Mouse (Mus musculus): ENCODE measurements around the gene Cntnap1. TPM values are rescaled to one million over a fixed set of nuclear protein-coding genes. Genes with fewer than 3 reads are reported as not detected.

Gene Cntnap1
- 0.22 TPM for polyA plus RNA-seq (2014; fragmentation: Illumina TruSeq; extraction: RNeasy Lipid Tissue Mini Kit (QIAGEN cat#74804); ENCODE audit: low replicate concordance)

DNA sequence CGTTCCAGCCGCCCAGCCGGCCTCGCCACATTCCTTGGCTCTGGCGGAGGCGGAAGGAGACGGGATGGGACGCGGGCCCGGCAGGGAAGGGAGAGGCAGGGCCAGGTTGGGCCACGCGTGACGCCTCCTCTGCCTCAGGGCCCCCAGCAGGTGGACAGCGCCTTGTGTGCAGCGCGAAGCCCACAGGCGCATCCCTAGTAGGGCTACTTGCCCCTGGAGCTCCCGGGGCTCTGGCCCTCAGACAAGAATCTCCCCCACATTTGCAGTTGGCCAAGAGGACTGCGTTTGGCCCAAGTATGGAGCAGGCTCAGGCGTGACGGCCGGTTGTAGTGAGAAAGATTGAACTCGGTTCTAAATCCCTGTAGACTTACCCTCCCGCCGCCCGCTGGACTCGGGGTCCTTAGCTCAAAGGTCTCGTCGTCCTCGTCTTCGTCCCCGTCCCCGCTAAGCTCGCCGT, at the start of gene Cntnap1:
Gene Cntnap1, plus strand, starts transcription at position 170 of the 457 bp plus-strand sequence.

DNA sequence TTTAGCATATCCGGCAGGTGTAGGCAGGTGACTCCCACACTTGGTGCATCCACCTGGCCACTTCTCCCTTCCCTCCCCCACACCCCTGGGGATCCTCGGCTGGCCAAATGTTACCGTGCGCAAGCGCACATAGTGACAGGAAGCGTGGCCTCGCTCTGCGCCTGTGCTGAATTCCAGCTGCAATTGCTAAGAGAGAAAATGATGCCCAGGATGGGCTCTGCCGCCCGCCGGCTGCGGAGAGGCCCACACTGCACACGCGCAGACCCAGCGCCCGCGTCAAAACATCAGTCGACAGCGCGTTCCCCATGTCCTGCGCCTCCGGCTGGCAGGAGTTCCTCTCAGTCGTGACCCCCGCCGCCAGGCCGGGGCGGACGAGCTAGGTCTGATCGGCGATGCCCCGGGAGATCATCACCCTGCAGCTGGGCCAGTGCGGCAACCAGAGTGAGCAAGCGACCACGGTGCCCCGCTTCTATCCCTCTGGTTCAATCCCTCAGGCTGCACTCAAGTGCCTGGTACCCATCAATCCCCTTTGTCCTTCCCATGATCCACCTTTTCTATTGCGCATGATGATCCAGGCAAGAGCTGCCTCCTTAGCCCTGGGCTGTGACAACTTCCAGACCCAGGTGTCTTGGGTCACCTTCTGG, 14.5 kb upstream of the Cntnap1 start, which contains the start of gene Tubg2:
Gene Tubg2, plus strand, starts transcription at position 180 of the 644 bp plus-strand sequence.

DNA sequence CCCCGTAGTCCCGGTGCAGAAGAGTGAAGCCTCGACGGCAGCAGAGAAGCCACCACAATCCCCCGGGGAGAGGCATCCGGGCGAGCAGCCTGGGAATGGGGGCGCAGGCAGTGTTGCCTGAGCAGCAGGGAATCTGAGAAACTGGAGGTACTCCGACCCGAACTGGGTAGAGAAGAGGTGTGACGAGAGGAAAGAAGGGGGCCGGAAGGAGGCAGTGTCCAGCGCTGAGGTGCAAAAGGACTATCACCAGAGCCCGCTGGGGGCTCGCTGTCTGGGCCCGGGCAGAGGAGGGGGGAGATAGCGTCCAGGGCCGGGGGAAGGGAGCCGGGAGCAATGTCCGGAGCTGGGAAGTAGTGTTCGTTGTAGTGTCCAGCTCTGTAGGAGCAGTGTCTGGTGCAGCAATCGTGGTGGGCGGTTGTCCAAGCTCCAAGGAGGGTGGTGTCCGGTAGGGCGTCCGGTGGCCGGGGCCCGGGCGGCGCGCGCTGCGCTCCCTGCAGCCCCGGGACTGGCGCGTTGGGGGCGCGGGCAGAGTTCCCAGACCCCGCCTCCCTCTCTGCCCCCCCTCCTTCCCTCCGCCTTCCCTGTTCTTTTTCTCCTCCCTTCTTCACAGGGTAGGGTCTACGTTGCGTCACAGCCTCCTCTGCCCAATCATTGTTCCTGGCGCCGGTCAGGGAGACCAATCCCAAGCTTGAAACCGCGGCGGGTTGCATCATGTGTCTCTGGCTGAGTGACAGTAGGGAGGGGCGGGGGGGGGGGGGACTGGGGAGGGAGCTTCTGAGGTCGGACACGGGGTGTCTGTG, 688 bp downstream of the Cntnap1 start, which contains the start of gene Plekhh3:
Gene Plekhh3, minus strand, starts transcription at position 541 of the 800 bp plus-strand sequence.

DNA sequence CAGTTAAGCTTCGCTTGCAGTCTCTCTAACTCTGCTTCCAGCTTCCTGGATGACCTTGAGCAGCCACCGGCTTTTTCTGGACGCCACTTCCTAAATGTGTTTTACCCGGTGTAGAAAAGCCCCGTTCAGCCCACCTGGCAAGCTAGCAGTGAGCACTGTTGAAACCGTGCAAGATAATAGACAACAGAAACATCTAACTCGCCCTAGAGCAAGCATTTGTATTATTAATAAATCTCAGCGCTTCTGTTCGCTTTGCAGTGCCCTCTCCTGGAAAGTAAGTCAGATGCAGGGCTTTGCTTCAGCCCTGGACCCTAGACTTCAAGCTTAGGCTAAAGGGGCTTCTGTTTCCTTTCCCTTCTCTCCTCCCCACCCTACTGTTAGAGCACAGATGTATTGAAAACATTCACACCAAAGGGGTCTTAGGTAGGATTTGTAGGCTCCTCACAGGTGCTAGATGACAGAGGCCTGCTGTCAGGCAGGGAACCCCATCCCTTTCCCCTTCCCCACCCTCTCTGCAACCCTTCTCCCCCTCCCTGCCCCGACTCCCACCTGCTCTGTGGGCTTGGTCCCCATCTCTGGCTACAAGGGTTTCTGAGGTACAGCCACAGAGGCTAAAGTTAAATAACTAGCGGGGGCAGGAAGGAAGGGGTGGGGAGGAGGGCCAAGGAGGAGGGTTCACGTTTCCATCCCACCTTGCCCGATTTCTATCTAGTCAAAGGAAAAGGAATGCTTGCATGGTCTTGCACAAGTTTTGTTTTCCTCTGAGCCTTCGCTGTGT, 4.7 kb downstream of the Cntnap1 start, which contains the start of gene Ccr10:
Gene Ccr10, minus strand, starts transcription at position 593 of the 778 bp plus-strand sequence.

DNA sequence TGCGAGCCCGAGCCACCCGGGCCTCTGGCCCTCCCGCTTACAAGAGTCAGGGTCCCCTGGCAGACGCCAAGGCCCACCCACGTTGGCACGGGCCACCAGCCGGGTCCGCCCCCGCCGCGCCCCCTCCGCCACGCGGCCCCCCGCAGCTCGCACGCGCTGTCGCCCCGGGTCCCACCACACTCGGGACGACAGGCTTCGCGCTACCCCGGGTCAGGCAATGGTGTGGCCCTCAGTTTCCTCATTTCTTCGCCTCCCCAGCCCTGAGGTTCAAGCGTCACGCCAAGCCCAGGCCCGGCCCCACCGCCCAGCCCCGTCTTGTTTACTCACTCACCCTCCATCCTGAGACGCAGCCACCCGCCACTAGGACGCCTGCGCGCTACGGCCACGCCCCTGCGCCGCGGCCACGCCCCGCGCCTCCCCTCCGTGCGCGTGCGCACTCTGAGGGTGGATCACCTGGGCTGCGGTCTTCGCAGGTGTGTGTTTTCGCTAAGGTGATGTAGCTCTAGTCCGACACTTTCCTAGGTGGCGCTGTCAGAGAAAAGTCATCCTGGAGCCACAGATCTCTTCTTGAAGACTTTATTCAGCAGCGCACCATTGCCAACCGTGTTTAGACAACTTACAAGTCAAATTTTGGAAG, 55.9 kb downstream of the Cntnap1 start, which contains the start of gene Ezh1:
Gene Ezh1, minus strand, starts transcription at position 399 of the 637 bp plus-strand sequence.

Other genes with a start within 250 kb of the Cntnap1 start
- gene Stat3, start 231.0 kb upstream of the Cntnap1 start, polyA plus RNA-seq (2014; fragmentation: Illumina TruSeq; extraction: RNeasy Lipid Tissue Mini Kit (QIAGEN cat#74804); ENCODE audit: low replicate concordance) = 18.7 TPM
- 15.7 TPM for gene Cavin1, start 199.6 kb upstream of the Cntnap1 start, polyA plus RNA-seq (2014; fragmentation: Illumina TruSeq; extraction: RNeasy Lipid Tissue Mini Kit (QIAGEN cat#74804); ENCODE audit: low replicate concordance)
- 68.7 TPM for gene Atp6v0a1, start 161.1 kb upstream of the Cntnap1 start, polyA plus RNA-seq (2014; fragmentation: Illumina TruSeq; extraction: RNeasy Lipid Tissue Mini Kit (QIAGEN cat#74804); ENCODE audit: low replicate concordance)
- gene Naglu, start 100.5 kb upstream of the Cntnap1 start, polyA plus RNA-seq (2014; fragmentation: Illumina TruSeq; extraction: RNeasy Lipid Tissue Mini Kit (QIAGEN cat#74804); ENCODE audit: low replicate concordance) = not detected
- gene Hsd17b1, start 92.1 kb upstream of the Cntnap1 start, polyA plus RNA-seq (2014; fragmentation: Illumina TruSeq; extraction: RNeasy Lipid Tissue Mini Kit (QIAGEN cat#74804); ENCODE audit: low replicate concordance) = not detected
- gene Coasy, start 88.0 kb upstream of the Cntnap1 start, polyA plus RNA-seq (2014; fragmentation: Illumina TruSeq; extraction: RNeasy Lipid Tissue Mini Kit (QIAGEN cat#74804); ENCODE audit: low replicate concordance) = 0.59 TPM
- gene Mlx, start 83.2 kb upstream of the Cntnap1 start, polyA plus RNA-seq (2014; fragmentation: Illumina TruSeq; extraction: RNeasy Lipid Tissue Mini Kit (QIAGEN cat#74804); ENCODE audit: low replicate concordance) = 98.3 TPM
- 0.52 TPM for gene Psmc3ip, start 75.1 kb upstream of the Cntnap1 start, polyA plus RNA-seq (2014; fragmentation: Illumina TruSeq; extraction: RNeasy Lipid Tissue Mini Kit (QIAGEN cat#74804); ENCODE audit: low replicate concordance)
- gene Retreg3, start 50.6 kb upstream of the Cntnap1 start, polyA plus RNA-seq (2014; fragmentation: Illumina TruSeq; extraction: RNeasy Lipid Tissue Mini Kit (QIAGEN cat#74804); ENCODE audit: low replicate concordance) = 33.3 TPM
- 0.82 TPM for gene Tubg1, start 50.6 kb upstream of the Cntnap1 start, polyA plus RNA-seq (2014; fragmentation: Illumina TruSeq; extraction: RNeasy Lipid Tissue Mini Kit (QIAGEN cat#74804); ENCODE audit: low replicate concordance)
- not detected for gene Tubg2, start 14.6 kb upstream of the Cntnap1 start, polyA plus RNA-seq (2014; fragmentation: Illumina TruSeq; extraction: RNeasy Lipid Tissue Mini Kit (QIAGEN cat#74804); ENCODE audit: low replicate concordance)
- 0.52 TPM for gene Plekhh3, start 828 bp downstream of the Cntnap1 start, polyA plus RNA-seq (2014; fragmentation: Illumina TruSeq; extraction: RNeasy Lipid Tissue Mini Kit (QIAGEN cat#74804); ENCODE audit: low replicate concordance)
- not detected for gene Ccr10, start 4.9 kb downstream of the Cntnap1 start, polyA plus RNA-seq (2014; fragmentation: Illumina TruSeq; extraction: RNeasy Lipid Tissue Mini Kit (QIAGEN cat#74804); ENCODE audit: low replicate concordance)
- 22.1 TPM for gene Ezh1, start 55.9 kb downstream of the Cntnap1 start, polyA plus RNA-seq (2014; fragmentation: Illumina TruSeq; extraction: RNeasy Lipid Tissue Mini Kit (QIAGEN cat#74804); ENCODE audit: low replicate concordance)
- gene Ramp2, start 75.5 kb downstream of the Cntnap1 start, polyA plus RNA-seq (2014; fragmentation: Illumina TruSeq; extraction: RNeasy Lipid Tissue Mini Kit (QIAGEN cat#74804); ENCODE audit: low replicate concordance) = 1.6 TPM
- gene Vps25, start 83.2 kb downstream of the Cntnap1 start, polyA plus RNA-seq (2014; fragmentation: Illumina TruSeq; extraction: RNeasy Lipid Tissue Mini Kit (QIAGEN cat#74804); ENCODE audit: low replicate concordance) = 73.6 TPM
- not detected for gene Wnk4, start 90.0 kb downstream of the Cntnap1 start, polyA plus RNA-seq (2014; fragmentation: Illumina TruSeq; extraction: RNeasy Lipid Tissue Mini Kit (QIAGEN cat#74804); ENCODE audit: low replicate concordance)
- 2.6 TPM for gene Cntd1, start 108.5 kb downstream of the Cntnap1 start, polyA plus RNA-seq (2014; fragmentation: Illumina TruSeq; extraction: RNeasy Lipid Tissue Mini Kit (QIAGEN cat#74804); ENCODE audit: low replicate concordance)
- 4.3 TPM for gene Coa3, start 108.6 kb downstream of the Cntnap1 start, polyA plus RNA-seq (2014; fragmentation: Illumina TruSeq; extraction: RNeasy Lipid Tissue Mini Kit (QIAGEN cat#74804); ENCODE audit: low replicate concordance)
- gene Becn1, start 131.8 kb downstream of the Cntnap1 start, polyA plus RNA-seq (2014; fragmentation: Illumina TruSeq; extraction: RNeasy Lipid Tissue Mini Kit (QIAGEN cat#74804); ENCODE audit: low replicate concordance) = 158 TPM
- 194 TPM for gene Psme3, start 145.7 kb downstream of the Cntnap1 start, polyA plus RNA-seq (2014; fragmentation: Illumina TruSeq; extraction: RNeasy Lipid Tissue Mini Kit (QIAGEN cat#74804); ENCODE audit: low replicate concordance)
- 0.59 TPM for gene Aoc2, start 154.5 kb downstream of the Cntnap1 start, polyA plus RNA-seq (2014; fragmentation: Illumina TruSeq; extraction: RNeasy Lipid Tissue Mini Kit (QIAGEN cat#74804); ENCODE audit: low replicate concordance)
- gene Aoc3, start 160.1 kb downstream of the Cntnap1 start, polyA plus RNA-seq (2014; fragmentation: Illumina TruSeq; extraction: RNeasy Lipid Tissue Mini Kit (QIAGEN cat#74804); ENCODE audit: low replicate concordance) = 8.7 TPM
- 126 TPM for gene G6pc, start 197.0 kb downstream of the Cntnap1 start, polyA plus RNA-seq (2014; fragmentation: Illumina TruSeq; extraction: RNeasy Lipid Tissue Mini Kit (QIAGEN cat#74804); ENCODE audit: low replicate concordance)
- 2.6 TPM for gene Aarsd1, start 247.1 kb downstream of the Cntnap1 start, polyA plus RNA-seq (2014; fragmentation: Illumina TruSeq; extraction: RNeasy Lipid Tissue Mini Kit (QIAGEN cat#74804); ENCODE audit: low replicate concordance)

Data from small intestine, adult 10 weeks (tissue).